Mouse (Mus musculus): ENCODE measurements at regions not wholly inside any gene's neighbourhood (a gene's known extent, or its start where the extent isn't known, plus 50 kb on each side); places are given as distances from the start of the nearest gene placed in this dataset.

DNA sequence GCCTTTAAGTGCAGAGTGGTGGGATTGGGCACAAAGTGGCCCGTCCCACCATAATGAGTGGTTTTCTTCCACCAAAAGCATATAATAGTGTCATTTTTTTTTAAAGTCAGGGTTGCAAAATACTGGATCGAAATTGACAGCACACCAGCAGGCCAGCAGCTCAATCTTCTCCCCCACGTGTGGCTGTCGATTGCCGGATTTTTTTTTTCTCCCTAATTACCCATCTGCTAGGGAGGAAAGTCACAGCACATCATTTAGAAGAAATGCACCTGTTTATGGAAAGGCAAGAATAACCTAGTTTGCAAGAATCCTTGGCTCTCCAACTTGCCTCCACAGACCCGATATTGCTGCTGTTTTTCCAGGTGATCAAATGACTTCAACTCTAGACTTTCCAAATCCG is 464.9 kb downstream of the Dok5 start:
- TF ChIP-seq SIN3A (IDR thresholded peaks at IDR 0.05; ENCODE audit: low read length) (no peak), GABPA (IDR thresholded peaks at IDR 0.05; ENCODE audit: insufficient replicate concordance, low read depth, low read length) (no peak), USF1 (IDR thresholded peaks at IDR 0.05; ENCODE audit: low read depth, low read length) (no peak), MYC (IDR thresholded peaks at IDR 0.05; ENCODE audit: low read depth, low read length) (no peak), POLR2A (IDR thresholded peaks at IDR 0.05; ENCODE audit: low read depth, low read length) (no peak), UBTF (IDR thresholded peaks at IDR 0.05; ENCODE audit: low read depth, low read length) (no peak), TCF12 (IDR thresholded peaks at IDR 0.05; ENCODE audit: low read depth, low read length) (no peak)

Data from CH12.LX (cell line).